Mouse (Mus musculus): ENCODE data around the gene Eno3.
A peak's percentile ranks its signal among the peaks of the same experiment; 100 is the strongest.

Gene Eno3

DNA sequence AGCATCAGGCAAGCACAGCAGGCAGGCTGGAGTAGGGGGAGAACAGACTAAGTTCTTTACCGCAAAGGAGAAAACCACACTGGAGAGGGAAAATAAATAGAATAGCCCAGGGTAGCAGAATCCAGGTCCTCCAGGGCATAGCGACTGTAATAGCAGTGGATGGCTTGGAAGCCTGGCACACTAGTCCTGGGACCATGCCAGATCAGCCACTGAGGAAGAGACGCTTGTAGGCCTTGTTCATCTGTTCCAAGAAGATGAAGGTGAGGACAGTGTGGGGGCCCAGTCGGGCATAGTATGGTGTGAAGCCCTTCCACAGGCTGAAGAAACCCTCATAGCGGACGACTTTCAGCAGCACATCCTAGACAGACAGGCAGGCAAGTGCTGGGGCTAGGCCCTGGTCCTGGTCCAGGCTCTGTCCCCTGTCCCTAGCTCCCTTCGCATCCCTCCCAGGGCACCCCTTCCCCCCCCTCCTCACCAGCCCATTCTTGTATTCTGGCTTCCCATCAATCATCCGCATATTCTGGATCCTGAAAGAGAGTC, 12.4 kb upstream of the Eno3 start:
- peak; percentile 54 for DNase-seq

DNA sequence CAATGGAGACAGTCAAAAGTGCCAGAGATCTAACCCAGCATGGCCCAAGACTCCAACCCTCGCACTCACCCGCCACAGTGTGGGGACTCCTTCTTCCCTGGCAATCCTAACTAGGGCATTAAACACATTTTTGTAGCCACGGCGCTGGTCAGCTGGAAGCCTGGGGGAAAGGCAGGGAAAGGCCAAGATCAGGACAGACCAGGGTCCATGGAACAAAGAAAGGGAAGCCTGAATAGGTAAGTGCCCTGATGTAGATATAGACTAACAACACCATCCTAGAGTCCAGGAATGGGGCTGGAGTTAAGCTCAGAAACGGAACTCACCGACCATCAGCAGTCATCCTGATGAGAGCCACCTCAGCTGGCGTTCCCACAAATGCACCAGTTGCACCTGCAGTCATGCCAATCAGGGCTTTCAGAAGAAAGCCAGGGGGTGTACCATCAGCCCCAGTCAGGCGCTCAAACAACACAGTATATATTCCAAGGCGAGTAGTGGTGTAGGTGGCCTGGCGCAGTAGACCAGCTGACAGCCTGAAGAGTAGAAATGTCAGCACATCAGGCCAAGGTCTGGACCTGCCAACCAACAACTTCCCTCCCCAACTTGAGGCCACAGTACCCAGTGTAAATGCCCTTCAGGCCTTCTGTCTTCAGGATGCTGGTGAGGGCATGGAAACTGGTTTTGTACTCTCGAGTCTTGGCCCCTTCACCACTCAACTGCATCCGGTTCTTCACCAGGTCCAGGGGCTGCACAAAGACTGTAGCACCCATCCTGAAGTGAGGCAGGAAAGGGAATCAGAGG, 11.3 kb upstream of the Eno3 start:
- DNase-seq, result peak; percentile 56

DNA sequence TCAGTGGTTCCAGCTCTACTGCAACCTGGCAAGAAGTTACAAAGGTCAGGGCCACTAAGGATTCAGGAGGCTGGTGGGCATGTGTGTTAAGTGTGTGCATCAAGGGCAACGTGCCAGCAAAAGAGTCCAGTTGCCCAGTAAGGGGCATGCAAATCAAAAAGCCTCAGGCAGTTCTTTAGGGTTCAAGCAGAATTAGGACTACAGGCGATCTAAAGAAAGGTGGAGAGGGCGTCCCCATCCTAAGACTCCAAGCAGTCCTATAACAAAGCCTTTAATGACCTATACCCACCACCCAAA, 10.8 kb upstream of the Eno3 start:
- DNase-seq, result peak; percentile 74

DNA sequence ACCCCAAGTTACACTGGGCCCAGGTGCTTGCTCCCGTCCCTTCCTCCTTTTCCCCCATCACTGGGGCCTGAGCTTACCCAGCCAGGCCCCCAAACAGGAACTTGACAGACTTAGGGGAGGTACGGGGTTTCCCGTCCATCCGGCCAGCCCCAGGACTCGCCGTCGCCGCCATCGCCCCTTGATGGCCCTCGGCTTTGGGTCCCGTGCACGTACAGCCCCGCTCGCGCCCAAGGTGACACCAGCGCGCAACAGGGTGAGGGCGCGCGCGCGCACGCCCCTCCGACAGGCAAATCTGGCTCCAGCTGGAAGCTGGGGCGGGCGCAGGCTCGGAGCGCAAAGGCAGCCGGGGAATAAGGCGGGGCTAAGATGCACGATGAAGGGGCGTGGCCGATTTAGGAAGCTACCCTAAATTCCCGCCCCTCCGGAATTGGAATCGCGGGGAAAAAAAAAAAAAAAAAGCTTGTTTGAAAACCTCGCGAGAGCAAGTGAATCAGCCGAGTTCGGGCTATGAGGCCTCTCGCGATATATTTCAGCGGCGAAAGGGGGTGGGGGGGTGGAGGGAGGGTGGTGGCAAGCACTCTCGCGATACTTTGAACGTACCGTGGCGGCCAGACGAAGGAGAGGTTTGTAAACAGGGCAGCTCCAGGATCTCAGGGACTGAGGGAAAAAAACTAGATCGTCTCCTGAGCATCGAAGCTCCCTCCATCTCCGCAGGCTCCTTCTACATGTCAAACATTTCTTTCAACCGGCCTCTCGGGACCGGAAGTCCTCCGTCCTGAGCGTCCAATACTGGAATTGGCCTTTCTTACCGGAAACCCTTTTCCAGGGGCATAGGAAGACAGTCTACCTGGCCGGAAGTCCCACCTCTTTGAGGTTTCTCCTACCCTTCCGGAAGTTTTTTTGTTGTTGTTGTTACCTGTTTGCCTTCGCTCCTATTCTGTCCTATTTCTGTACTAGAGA, 10.0 kb upstream of the Eno3 start, which contains the start of the genes Rnf167 and Slc25a11:
Gene Rnf167 (plus strand): TSS at position 545 of the 960 bp plus-strand sequence.
Gene Slc25a11 (minus strand): TSS at position 789 of the 960 bp plus-strand sequence.
- peak; percentile 98 for DNase-seq

DNA sequence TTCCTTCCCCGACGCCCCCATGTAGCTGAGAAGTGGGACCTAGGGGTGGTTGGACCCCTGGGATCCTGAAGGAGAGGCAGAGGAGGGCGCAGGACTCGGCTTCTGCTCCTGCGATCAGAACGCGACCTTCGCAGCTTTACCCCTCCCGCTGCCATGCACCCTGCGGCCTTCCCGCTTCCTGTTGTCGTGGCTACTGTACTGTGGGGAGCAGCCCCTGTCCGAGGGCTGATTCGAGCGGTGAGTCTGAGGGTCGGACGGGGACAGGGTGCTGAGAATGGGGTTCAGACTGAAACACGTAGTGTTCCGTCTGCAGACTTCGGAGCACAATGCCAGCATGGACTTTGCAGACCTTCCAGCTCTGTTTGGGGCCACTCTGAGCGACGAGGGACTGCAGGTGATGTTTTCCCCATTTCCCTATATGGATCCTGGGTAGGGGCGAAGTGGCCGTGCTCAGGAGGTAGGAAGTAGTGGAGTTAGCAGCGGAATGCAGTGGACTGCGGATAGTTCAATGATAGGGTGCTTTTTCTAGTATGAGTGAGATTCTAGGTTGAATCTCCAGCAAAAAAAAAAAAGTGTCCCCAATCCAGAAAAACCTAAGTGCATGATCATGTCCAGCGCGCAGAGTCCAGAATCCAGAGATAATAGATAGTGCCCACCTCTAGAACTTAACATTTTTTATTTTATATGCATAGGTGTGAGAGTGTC, 9.1 kb upstream of the Eno3 start:
- peak; percentile 59 for DNase-seq

DNA sequence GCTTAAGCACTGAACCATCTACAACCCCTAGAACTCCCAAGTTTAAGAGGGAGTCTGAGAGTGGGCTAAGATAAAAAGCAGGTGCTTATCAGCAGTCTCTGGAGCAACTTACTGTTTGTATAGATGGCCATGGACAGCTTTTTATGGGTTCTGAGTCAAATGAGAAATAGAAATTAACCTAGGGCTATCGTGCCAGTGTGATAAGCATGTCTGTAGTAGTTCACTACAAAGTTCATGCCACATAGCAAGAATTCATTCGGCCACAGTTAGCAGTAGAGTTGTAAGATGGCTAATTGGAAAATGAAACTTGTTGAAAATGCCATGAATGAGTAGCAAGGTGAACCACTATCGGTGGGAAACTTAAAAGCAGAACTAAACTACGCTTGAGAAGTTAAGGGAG, 8.5 kb upstream of the Eno3 start:
- peak; percentile 48 for DNase-seq

DNA sequence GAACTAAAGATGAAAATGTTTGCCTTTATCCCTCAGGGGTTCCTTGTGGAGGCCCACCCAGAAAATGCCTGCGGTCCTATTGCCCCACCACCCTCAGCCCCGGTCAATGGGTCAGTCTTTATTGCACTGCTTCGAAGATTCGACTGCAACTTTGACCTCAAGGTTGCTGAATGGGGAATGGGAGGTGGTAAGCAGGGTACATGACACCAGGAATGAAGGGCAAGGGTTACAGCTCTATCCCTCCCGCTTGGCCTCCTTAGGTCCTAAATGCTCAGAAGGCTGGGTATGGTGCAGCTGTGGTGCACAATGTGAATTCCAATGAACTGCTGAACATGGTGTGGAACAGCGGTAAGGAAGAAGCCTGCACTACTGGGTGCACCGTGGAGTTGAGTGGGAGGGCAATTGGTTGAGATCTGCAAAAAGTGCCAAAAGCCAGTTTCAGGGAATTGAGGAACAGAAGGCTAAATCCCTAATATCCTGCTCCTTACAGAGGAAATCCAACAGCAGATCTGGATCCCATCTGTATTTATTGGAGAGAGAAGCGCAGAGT, 7.7 kb upstream of the Eno3 start:
- no peak for DNase-seq

DNA sequence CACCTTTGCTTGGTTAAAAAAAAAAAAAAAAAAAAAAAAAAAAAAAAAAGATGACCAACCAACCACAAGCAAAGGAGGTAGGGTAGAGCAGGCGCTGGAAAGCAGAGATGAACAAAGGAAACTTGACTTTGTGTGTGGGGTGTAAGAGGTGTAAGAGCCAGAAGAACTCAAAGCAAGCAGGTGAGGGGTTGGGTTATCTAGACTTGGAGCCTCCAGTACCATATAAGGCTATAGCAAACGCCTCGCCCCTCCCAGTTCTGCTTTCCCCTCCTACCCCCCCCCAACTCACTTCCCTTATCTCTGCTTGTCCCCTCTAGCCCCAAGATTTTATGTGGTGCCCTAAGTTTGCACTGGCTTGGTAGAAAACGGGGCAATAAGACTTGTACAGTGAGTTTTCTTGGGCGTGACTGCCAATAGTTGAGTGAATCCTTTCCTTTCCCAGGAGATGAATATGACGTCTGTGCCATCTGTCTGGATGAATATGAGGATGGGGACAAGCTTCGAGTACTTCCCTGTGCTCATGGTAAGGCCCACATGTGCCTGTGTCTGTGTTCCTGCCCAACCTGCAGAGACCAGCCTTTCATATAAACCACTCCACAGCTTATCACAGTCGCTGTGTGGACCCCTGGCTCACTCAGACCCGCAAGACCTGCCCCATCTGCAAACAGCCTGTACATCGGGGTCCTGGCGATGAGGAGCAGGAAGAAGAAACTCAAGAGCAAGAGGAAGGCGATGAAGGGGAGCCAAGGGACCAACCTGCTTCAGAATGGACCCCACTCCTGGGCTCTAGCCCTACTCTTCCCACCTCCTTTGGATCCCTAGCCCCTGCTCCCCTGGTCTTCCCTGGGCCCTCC, 6.5 kb upstream of the Eno3 start:
- peak; percentile 36 for DNase-seq

DNA sequence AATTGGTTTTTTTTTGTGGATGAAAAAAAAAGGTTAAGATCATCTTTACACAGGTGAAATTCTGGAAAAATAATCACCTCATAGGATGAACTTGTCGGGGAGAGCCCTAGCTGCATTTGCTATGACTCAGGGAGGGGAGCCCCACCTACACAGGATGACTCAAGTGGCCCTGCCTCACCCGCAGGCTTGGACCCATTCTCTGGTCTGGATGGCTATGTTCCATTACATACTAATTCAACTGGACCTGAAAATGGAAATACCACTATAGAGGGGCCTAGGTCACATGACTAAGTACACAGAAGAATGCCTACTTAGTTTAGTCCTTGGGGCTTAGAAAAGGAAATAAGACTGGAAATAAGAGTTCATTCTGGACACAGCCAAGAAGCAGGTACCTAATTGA, 5.6 kb upstream of the Eno3 start:
- peak; percentile 47 for DNase-seq

DNA sequence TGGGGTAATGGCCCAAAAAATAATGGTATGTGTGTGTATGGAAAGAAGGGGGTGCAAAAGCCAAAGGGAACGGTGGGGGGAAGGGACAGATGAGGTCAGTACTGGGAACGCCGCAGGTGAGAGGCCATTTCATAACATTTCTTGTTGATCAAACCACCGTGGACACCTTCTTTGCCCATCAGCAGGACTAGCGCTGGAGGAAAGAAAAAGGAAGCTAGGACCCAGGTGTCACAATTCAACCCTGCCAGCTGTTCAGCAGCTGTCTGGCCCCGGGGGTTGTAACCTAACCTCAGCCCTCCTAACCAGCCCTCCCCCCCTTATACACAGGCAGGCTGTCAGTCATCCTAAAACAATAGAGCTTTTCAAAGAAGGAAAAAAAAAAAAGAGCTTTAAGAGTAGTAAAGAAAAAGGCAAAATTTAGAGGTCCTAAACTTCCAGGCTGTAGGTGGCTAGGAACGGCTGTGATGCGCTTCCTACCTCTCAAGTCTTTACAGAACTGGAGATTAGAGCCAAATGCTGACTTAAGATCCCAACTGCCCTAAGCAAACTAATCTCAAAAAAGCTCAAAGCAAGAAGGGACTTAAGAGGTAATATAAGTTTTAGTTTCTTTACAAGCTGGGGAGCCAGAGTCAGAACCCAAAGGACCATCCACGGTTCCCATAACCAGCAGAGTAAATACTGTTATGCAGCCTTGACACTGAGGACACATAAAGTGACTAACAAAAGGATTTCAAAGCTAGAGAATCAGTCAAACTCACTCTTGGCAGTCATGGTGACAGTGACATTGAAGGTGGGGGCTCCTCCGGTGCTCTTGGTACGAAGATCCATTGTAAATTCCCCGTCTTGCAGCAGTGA, 4.7 kb upstream of the Eno3 start:
- DNase-seq, result peak; percentile 55

DNA sequence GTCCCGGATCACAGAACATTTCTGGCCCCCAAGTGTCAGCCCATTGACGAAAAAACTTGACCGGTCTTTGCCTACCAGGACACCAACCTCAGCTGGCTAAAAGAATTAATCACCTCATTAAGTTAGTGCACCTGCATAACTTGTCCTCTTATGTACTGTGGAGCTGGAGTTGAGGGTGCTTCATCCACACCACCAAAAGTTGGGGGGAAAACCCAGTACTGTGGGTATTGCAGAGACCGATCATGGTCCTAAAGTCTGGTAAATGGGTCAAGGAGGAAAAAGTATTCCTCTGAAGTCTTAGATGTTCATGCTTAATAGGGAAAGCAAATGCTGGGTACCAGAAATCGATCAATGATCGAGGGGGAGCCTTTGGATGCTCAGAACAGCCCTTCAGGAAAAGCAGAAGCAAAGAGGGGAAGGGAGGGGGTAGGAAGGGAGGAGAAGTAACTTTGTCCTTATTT, 4.1 kb upstream of the Eno3 start:
- peak; percentile 50 for DNase-seq

DNA sequence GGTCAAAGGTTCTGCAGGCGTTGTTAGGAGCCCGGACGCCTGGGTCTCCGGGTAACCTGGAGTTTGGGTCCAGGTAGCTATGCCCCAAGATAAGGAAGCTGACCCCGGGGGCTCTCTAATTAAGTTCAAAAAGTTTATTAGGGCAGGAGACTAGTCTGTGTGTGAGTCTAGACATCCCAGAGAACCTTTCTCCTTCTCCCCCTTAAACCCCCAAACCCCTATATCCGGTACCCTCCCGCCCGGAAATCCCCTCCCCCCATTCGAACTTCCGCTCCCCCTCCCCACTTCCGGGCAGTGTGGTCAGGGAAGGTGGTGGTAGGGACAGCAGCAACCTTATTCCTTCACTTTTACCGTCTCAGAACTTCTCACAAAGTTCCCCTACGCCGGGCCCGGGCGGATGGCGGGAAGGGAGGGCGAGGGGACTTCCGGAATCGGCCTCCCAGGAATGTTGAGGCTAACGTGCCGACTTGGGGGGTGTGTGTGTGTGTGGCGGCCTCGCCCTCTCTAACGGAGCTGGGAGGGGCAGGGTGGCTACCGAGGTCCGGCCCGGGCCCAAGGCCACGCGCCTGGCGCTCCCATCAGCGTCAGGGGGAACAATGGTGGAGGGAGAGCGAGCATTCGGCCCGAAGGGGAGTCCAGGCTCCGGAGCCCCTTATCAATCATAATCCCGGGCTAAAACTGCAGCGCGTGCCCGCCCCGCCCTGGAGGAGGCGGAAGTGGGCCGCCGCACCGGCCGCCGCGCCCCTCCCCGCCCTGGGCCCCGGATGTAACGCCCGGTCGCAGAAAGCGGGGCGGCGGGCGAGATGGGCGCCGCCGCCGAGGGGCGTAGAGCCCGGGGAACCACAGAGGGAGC, 3.4 kb upstream of the Eno3 start:
- DNase-seq, result peak; percentile 64

DNA sequence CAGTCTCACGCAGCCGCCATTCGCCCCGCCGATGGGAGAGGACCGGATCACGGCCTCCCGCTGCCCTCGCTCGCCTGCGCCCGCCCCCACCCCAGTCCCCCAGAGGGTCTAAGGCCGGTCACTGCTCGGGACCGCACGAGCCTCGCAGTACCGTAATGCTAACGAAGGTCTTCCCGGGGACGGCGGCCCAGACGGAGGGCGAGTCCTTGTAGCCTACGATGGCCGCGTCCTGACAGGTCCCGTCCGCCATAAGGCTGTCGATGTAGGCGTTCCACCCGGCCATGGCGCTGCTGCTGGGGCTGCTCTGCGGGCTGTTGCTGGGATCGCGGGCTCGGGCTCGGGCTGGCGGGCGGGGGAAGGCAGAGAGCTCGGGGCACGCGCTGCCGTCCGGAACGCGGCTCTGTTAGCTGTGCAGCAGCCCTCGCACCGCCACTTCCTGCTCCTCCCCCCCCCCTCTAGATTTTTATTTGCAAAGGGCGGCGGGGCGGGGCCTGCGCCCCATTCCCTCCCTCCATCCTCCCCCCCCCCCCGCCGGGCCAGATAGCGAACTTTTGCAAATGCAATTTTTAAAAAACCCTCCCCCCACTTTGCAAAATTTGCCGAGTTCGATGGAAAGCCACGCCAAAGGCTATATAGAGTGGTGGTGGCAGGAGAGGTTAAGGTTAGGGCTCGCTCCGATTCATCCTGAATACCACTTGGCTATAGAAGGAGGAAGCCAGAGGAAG, 2.6 kb upstream of the Eno3 start, which contains the start of gene Pfn1:
Gene Pfn1 (minus strand): TSS at position 447 of the 725 bp plus-strand sequence.
- peak; percentile 76 for DNase-seq

DNA sequence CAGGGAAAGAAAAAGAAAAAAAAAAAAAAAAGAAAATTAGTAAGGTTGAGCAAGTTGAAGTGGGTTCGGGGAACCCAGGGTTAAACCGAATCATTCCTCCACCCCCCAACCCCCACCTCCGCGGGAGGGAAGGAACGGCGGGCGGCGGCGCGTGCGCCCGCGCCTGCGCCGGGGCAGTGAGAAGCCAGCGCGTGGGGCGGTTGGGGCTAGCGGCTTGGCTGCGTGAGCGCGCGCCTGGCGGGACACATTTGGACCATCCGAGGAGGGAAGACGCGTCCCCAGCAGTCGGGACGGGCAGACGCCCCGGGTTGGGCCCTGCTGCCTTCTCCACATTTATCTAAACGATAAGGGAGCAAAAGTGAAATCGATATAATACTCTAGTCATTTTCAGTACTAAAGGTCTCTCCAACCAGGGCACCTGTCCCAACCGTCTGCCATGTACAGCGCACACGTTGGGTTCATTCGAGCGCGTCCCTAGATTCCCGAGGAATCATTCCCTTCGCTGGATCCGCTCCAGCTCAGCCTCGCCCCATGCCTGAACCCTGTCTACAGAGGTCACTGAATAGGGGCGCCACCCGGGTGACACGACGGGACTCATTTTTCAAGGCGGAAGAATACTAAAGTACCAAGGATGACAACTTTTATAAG, 2.0 kb upstream of the Eno3 start:
- peak; percentile 79 for DNase-seq

DNA sequence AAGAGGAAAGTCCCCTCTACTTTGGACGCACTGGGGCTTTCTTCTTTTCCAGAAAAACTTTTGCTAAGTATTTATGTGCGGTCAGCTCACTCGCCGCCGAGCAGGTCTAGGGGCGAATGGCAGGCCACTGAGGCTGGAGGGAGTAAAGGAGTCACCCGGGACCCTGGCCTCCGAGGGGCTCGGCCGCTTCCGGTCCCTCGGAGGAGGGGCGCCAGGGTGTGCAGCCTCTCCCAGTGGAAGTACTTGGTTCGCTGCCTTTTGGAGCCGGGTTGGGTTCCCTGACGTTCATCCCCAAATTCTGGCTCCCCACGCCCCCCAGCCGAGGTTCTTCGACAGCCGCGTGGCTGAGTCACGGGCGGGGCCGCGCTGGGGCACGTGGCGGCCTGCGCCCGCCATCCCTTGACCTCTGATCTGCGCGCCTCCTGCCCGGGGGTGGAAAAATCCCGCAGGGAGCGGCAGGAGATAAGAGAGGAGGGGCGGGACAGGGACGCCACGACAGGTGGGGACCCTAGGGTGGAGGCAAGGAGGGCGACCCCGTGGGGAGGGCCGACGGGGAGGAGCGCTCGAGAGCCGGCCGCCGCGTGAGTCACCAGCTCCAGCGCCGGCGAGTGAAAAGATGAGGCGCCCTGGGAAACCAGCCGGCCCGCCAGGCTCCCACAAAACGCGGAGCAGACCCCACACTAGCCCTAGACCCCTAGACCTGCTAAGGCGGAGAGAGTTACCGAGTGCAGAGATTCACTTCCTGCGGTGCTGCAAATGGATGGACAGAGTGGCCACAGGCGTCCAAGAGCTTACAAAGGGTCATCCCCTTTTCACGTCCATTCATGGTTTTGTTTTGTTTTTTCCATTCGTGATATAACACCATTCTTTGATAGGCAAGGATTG, 1.2 kb upstream of the Eno3 start:
- DNase-seq, result peak; percentile 60

DNA sequence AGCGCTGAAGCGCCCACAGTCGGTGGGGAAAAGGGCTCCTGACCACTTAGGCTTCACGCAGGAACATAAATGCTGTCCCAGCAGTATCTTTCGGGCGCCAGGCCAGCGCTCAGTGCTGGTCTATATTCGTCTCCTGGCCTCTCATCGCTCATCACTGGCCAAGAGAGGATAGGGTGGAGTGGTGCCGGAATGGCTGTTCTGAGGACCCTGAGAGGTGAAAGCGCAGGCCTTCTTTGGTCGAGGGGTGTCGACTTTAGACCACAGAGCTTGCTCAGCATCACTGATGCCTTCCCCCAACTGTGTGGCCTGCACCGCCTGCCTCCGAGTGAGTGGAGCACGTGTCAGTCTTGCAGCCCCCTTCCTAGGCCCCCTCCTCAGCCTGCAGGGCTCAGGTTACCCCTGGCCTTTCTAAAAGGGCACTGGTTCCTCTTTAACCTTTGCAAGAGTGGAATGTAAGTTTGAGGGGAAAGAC, 510 bp upstream of the Eno3 start:
- peak; percentile 71 for DNase-seq

DNA sequence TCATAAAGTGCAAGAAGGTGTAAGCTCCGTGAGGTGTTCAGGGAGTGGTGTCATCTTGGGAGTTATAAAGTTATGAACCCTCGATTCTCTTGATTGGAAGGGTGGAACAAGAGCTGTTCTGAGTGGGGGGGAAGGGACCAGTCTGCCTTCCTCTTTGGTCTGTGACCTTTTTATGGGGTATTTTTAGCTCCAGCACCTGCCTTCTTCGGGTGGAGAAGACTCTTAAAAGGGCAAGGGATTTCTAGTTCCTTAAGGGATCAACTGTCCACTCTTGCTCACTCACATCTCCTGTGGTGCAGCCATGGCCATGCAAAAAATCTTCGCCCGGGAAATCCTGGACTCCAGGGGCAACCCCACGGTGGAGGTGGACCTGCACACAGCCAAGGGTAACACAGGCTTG, 571 bp downstream of the Eno3 start:
- no peak for DNase-seq
